Mouse (Mus musculus) ES-Bruce4 (cell line): ENCODE measurements around the gene 4932415D10Rik.

ENCODE experiments used
- CTCF ChIP-seq: IDR thresholded peaks from one replicate; pipeline ENCODE4 v1.8.1; 2011; ENCODE audit warnings: low read depth, low read length
- EP300 ChIP-seq: IDR thresholded peaks from 2 replicates; pipeline ENCODE4 v1.6.1; 2011; ENCODE audit warnings: low read depth, low read length; ENCODE audit not compliant: insufficient read depth

DNA sequence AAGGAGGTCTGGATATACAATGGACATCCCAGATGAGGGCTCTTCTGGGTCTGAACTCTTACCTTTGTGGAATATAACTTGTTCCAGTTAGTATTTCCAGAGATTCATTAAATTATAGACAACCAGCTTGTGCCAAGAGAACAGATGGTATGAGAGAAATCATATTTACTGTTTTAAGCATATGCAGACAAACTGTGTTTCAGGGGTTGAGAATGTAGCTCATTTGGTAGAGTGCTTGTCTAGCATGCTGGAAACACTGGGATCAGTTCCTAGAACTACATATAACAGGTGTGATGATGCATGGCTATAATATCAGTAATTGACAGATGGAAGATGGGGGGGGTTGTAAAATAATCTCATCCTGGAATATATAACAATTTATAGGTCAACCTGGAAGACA lies 71.4 kb downstream of the 4932415D10Rik start:
- TF ChIP-seq CTCF (no peak), EP300 (no peak)
